Mouse (Mus musculus): ENCODE results near the gene Ttc27.

DNA sequence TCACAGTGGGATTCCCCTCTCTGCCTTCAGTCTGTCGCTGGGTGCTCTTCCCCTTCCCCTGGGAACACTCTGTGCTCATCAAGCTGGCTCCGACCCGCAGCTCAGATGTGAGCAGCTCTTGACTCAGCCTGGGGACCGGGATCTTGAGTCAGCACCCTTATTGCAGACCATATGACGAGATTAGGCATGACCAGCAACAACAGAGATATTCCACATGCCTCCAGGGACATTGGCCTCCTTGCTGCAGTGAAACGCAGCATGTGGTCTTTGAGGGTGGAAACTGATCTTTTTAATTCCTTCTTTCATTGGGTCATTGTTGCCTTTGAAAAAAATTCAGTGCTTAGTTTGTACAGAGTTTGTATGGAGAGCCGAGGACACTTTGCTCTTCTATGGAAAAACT is 169.5 kb downstream of the Ttc27 start:
- TF ChIP-seq CTCF (IDR thresholded peaks at IDR 0.05 in 2 of 3, conservative IDR thresholded peaks at IDR 0.05 in 1 of 3; ENCODE audit: control insufficient read depth in 1 of 3, insufficient read depth in 1 of 3, low read depth in 2 of 3, low read length in 3 of 3, poor library complexity in 1 of 3, severe bottlenecking in 1 of 3) = no peak
- no peak for TF ChIP-seq ZNF384 (IDR thresholded peaks at IDR 0.05; ENCODE audit: low read depth, low read length)
- no peak for TF ChIP-seq JUND (IDR thresholded peaks at IDR 0.05; ENCODE audit: low read depth, low read length)
- no peak for TF ChIP-seq POLR2A (IDR thresholded peaks at IDR 0.05; ENCODE audit: control insufficient read depth in 1 of 2, insufficient read depth in 1 of 2, low read depth in 1 of 2, low read length in 2 of 2, poor library complexity in 1 of 2)
- TF ChIP-seq ZKSCAN1 (IDR thresholded peaks at IDR 0.05; ENCODE audit: low read depth, low read length) = no peak
- no peak for TF ChIP-seq CHD2 (IDR thresholded peaks at IDR 0.05; ENCODE audit: low read length)
- TF ChIP-seq RAD21 (IDR thresholded peaks at IDR 0.05; ENCODE audit: low read depth, low read length) = no peak
- no peak for TF ChIP-seq EP300 (IDR thresholded peaks at IDR 0.05; ENCODE audit: low read depth in 1 of 2, low read length in 2 of 2)
- TF ChIP-seq TAL1 (IDR thresholded peaks at IDR 0.05; ENCODE audit: low read length) = no peak
- TF ChIP-seq MAX (IDR thresholded peaks at IDR 0.05; ENCODE audit: low read length) = no peak
- no peak for TF ChIP-seq USF2 (IDR thresholded peaks at IDR 0.05; ENCODE audit: borderline replicate concordance in 1 of 2, insufficient read depth in 1 of 2, low read depth in 1 of 2, low read length in 2 of 2)
- no peak for TF ChIP-seq UBTF (IDR thresholded peaks at IDR 0.05; ENCODE audit: borderline replicate concordance, insufficient read depth, low read depth, low read length)
- TF ChIP-seq MAZ (IDR thresholded peaks at IDR 0.05; ENCODE audit: low read depth, low read length) = no peak
- TF ChIP-seq E2F4 (IDR thresholded peaks at IDR 0.05; ENCODE audit: borderline replicate concordance, low read depth, low read length) = no peak
